Mouse (Mus musculus) thymus, adult 2 months (tissue): ENCODE measurements around the gene Celf2.

ENCODE experiments used
- CTCF ChIP-seq: fragments of 200-500 bp; IDR thresholded peaks from 2 replicates; pipeline ENCODE4 v1.5.1; 2012; ENCODE audit warnings: mild to moderate bottlenecking, control low read depth, low read length, moderate library complexity, borderline replicate concordance; ENCODE audit not compliant: control insufficient read depth, poor library complexity, insufficient read depth; ENCODE audit errors: extremely low read depth
- POLR2A ChIP-seq: fragments of 200-500 bp; IDR thresholded peaks from 2 replicates; pipeline ENCODE4 v1.6.1; 2012; ENCODE audit warnings: mild to moderate bottlenecking, low read length, control low read depth, moderate library complexity; ENCODE audit not compliant: control insufficient read depth, poor library complexity, insufficient read depth; ENCODE audit errors: extremely low read depth

DNA sequence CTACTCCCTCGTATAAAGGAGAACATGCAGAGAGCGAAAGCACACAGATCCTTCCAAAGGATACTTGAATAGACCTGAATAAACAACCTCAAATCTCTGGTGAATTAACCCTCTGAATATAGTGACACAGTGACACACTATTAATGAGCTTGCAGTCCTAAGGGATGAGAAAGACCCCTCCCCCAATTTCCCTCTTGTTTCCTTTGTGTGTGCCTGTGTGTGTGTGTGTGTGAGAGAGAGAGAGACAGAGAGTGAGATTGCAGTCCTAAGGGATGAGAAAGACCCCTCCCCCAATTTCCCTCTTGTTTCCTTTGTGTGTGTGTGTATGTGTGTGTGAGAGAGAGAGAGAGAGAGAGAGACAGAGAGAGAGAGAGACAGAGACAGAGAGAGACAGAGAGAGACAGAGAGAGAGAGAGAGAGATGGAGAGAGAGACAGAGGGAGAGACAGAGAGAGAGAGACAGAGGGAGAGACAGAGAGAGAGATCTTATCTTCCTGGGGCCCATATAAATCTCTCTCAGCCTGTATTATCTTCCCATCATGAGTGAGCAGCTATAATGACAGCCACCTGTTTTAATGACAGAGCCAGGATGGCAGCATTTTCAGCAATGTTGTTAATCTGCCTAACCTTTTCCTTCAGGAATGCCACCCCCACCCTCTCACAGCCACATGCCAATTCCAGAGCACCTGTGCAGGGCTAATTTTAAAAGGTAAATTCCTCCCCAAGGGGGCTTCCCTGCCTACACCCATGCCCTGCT is 566.5 kb downstream of the Celf2 start:
- no peak for TF ChIP-seq POLR2A
- TF ChIP-seq CTCF, result no peak
